In the genomic region with DNA sequence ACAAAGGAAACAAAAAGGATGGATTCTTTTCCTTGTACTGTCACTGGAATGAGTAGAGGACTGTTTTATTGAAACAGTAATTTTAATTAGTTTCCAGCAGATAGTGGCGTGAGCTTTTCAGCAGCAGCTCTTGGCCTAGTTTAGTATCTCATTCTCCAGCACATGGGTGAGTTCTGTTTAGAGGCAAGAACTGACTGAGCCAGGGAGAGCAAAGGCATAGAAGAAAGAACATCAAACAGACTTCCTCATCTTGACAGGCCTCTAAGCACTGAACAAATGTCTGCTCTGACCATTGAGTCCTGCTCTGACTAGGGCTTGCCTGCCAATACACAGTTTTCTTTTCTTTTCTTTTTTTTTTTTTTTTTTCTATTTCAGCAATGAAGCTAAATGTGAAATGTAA, we compare ENCODE assay signal across 18 mouse cellular contexts.
DNase-seq lines count a peak whose midpoint lies in the region; ATAC-seq lines count a peak whose summit lies in the region.
"Had no signal": no experiment of that assay in that cellular context is flagged by ENCODE, and none has a peak within 500 bp of the region (broad histone marks: within the 10 kb centered on the region; RNA-seq: fewer than 3 reads in every experiment).

No protein-coding gene starts in this region.

- H3K4me2 ChIP-seq in midbrain, embryonic 16.5 days (ENCODE audit: low read length) = no peak overlapping the region
- H3K4me2 ChIP-seq in midbrain, embryonic 13.5 days (replicated peaks) = no peak overlapping the region
- H3K4me2 ChIP-seq: embryonic facial prominence, embryonic 12.5 days had no signal

- 38% methylated on average over 1 of the region's 1 CpGs for WGBS in midbrain, embryonic 16.5 days
- WGBS in midbrain, embryonic 13.5 days = 50% methylated on average over 1 of the region's 1 CpGs

- no peak overlapping the region for H3K4me3 ChIP-seq in midbrain, embryonic 16.5 days (ENCODE audit: low read depth, low read length)
- H3K4me3 ChIP-seq in midbrain, embryonic 13.5 days (replicated peaks) = no peak overlapping the region
- H3K4me3 ChIP-seq: embryonic facial prominence, embryonic 12.5 days; heart, embryonic 10.5 days had no signal

- no peaks in the 10 kb centered on the region for H3K36me3 ChIP-seq in midbrain, embryonic 16.5 days (ENCODE audit: control insufficient read depth, insufficient read depth, low read length)
- H3K36me3 ChIP-seq in midbrain, embryonic 13.5 days = no peaks in the 10 kb centered on the region
- H3K36me3 ChIP-seq: embryonic facial prominence, embryonic 12.5 days; heart, embryonic 10.5 days had no signal

- DNase-seq in frontal cortex, postnatal 10 days (ENCODE audit: low spot score in 2 of 2) = no peak
- DNase-seq in brain, adult 2 months (ENCODE audit: low read depth, low spot score) = peak; percentile 12
- DNase-seq in retina, embryonic 14.5 days (ENCODE audit: low spot score) = peak; percentile 1
- no peak for DNase-seq in natural killer cell, adult 2 months (ENCODE audit: low spot score in 2 of 2)
- DNase-seq: adrenal gland, adult 8-10 months; adrenal gland, postnatal 36 days; cerebellum, adult 11-12 months; cerebellum, adult 9-10 months; cerebellum, postnatal 25 days; heart, adult 18-20 months; heart, postnatal 10 days; kidney, adult 2 months had no signal

- peak; percentile 59; the same call in 1 of the 2 replicates for ATAC-seq in frontal cortex, adult (ENCODE audit: low TSS enrichment)
- peak; percentile 68; the same call in 1 of the 2 replicates for ATAC-seq in midbrain, embryonic 16.5 days
- ATAC-seq in midbrain, embryonic 13.5 days = no peak
- ATAC-seq: intestine, embryonic 16.5 days had no signal

- H3K9me3 ChIP-seq in midbrain, embryonic 16.5 days (replicated peaks; ENCODE audit: control insufficient read depth, low read length, poor library complexity, severe bottlenecking) = no peaks in the 10 kb centered on the region
- H3K9me3 ChIP-seq in midbrain, embryonic 13.5 days = no peaks in the 10 kb centered on the region
- H3K9me3 ChIP-seq: embryonic facial prominence, embryonic 12.5 days; heart, embryonic 10.5 days had no signal

- H3K4me1 ChIP-seq in midbrain, embryonic 16.5 days (ENCODE audit: control insufficient read depth, insufficient read depth, low read length) = no peaks in the 10 kb centered on the region
- H3K4me1 ChIP-seq in midbrain, embryonic 13.5 days (replicated peaks) = no peaks in the 10 kb centered on the region
- H3K4me1 ChIP-seq: embryonic facial prominence, embryonic 12.5 days; heart, embryonic 10.5 days had no signal

- no peak overlapping the region for H3K9ac ChIP-seq in midbrain, embryonic 16.5 days (ENCODE audit: low read depth, low read length)
- H3K9ac ChIP-seq in midbrain, embryonic 13.5 days (replicated peaks) = no peak overlapping the region
- H3K9ac ChIP-seq: embryonic facial prominence, embryonic 12.5 days had no signal

- H3K27ac ChIP-seq in midbrain, embryonic 16.5 days (ENCODE audit: low read length) = no peak overlapping the region
- H3K27ac ChIP-seq in midbrain, embryonic 13.5 days = no peak overlapping the region
- H3K27ac ChIP-seq: embryonic facial prominence, embryonic 12.5 days; heart, embryonic 10.5 days had no signal

- H3K27me3 ChIP-seq in midbrain, embryonic 16.5 days (ENCODE audit: control insufficient read depth, insufficient read depth, low read depth, low read length) = no peaks in the 10 kb centered on the region
- H3K27me3 ChIP-seq in midbrain, embryonic 13.5 days = no peaks in the 10 kb centered on the region
- H3K27me3 ChIP-seq: embryonic facial prominence, embryonic 12.5 days had no signal

Comparison
In these comparisons a context has a peak if more than half of its experiments do, and no peak if none do; other contexts are left out.
1. DNase-seq: peak in brain, adult 2 months (single experiment) and retina, embryonic 14.5 days (single experiment); none in frontal cortex, postnatal 10 days (0 of 2) and natural killer cell, adult 2 months (0 of 2).